Mouse (Mus musculus): Measurements from ENCODE around the gene Ccdc9b.

Ccdc9b gene

DNA sequence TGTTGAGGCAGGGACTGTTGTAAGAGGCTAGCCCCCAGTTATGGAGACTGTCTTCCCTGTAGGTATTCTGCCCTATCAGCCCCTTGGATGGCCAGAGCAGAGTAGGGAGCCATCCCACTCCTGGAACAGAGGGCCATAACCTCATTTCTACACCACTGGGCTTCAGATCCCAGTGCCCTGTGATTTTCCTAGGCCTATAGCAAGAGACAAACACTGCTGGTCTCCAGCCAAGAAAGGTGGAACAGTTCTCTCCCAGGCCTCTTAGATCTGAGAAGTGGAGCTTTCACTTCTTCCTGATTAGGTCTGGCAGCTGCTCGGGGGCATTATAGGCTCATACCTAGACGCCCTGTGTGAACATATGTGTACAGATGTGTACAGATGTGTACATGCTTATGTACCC is 13.8 kb upstream of the Ccdc9b start:
- no peak for DNase-seq (ENCODE audit: inconsistent ontology term)

DNA sequence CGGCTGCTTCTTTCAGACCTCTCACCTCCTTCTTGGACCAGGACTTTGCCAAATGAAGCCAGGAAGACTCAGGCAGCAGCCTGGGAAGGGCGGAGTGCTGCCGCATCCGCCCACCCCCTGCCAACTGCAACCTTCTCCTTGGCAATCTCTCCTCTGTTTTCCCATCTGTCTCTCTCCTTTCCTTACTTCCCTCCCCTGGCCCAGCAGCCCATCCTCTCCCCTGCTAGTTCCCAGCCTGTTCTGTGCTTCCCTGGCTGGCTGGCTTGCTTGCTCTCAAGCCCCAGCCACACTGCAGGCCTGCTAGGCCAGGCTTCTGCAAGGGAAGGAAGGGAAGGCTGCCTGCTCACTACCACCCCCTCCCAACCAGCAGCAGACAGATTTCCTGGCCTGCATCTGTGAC is 13.4 kb upstream of the Ccdc9b start:
- DNase-seq (ENCODE audit: inconsistent ontology term) = no peak

DNA sequence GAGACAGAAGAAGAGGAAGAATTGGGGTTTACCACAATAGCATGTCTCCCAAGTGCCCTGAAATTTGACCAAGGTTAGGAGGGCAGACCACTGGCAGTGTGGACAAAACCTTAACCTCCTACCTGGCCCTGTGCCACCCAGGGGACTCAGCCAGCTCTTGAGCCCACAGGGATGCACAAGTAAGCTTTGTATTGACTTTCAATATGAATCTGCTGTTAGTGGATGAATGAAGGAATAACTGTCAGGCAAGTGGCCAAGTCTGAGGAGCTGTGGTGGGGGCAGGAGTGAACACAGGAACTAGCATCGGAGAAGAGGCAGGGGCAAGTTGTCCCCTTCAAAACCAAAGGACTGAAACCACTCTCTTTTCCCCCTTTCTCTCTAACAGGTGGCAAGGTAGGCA is 12.9 kb upstream of the Ccdc9b start:
- peak; percentile 70 for DNase-seq (ENCODE audit: inconsistent ontology term)

DNA sequence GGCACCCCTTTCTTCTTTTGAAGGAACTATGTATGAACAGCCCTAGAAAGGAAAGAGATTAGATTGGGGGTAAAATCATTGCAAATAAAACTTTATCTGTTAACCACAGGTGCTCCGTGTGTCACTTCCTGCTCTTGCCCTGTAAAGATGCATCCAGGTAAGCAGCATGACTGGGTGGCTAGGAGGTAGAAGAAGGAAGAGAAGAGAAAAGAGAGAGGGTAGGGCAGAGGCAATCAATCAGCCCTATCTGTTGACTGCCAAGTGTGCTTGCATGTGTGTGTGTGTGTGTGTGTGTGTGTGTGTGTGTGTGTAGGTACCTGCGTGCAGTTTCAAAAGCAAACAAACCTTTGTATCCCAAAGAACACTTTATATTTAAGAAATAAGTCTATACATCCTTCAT is 12.1 kb upstream of the Ccdc9b start:
- no peak for DNase-seq (ENCODE audit: inconsistent ontology term)

DNA sequence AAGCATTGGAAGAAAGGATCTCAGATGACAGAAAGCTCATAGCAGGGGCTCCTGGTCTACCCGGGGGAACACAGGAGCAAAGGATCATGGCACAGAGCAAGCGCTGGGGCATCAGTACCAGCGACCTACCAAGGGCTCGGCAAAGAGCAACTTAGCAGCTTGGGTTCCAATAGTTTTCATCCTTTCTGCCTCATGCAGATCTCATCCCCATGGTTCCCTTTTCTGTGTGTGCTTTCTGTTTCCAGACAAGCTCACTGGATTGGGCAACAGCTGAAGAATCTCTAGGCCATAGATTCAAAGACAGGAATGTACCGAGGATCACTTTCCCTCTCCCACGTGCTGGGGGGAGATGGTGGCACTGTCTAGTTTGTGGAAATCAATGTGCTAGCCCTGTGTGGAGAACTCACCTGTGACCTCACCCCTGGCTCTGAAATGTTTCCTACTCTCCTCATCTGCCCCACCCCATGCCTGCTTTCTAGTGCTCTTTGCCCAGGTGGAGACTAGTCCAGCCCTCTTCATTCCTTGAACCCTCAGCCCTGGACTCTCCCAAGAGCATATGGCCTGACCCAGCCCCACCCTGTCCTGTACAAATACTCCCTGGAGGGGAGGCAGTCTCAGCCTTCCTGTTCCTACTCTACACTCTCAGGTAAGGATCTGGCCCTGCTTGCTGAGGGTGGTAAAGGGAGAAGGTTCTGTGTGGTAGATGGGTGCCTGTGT is 9.9 kb upstream of the Ccdc9b start, which contains the start of gene Phgr1:
TSS of gene Phgr1 (plus strand) at position 612 of the 717 bp plus-strand sequence.
- DNase-seq (ENCODE audit: inconsistent ontology term) = no peak

DNA sequence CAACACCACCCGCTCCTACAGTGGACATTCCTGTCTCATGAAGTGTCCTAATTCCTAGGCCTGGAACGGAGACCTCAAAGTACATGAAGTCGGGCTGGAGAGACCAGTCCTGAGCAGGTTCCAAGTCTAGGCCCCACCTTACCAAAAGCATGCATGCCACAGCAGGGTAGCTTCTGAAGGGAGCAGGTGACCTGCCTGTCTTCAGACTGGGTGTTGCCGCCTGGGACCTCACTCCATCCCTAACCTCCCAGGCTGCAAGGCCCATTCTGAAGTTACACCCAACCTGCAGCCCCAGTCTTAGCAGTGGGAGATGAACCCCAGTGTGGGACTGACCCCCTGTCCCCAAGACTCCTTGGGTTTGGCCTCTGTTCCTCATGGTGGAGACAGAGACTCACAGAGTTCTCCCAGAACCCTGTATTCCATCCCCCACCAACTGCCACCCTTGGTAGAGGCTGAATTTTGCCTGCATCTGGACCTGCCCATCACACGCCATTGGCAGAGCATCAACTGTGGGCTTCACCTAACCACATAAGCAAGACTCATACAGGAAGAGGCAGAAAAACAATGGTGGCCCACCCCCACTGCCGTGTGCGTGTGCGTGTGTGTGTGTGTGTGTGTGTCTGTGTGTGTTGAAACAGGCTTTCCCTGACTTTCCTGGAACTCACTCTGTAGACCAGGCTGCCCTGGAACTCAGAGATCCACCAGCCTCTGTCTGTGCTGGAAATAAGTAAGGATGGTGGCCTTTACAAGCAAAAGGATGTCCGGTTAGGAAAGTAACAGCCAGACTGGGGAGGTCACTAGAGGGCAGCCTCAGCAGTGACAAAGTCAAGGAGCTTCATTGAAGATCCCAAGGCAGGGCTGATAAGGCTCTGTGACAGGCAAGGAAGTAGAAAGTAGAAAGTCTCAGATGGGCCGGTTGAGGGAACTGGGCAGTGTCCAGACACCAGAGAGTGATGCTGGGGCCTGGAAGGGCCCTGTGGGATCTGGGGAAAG is 3.9 kb upstream of the Ccdc9b start:
- peak; percentile 50 for DNase-seq (ENCODE audit: inconsistent ontology term)

DNA sequence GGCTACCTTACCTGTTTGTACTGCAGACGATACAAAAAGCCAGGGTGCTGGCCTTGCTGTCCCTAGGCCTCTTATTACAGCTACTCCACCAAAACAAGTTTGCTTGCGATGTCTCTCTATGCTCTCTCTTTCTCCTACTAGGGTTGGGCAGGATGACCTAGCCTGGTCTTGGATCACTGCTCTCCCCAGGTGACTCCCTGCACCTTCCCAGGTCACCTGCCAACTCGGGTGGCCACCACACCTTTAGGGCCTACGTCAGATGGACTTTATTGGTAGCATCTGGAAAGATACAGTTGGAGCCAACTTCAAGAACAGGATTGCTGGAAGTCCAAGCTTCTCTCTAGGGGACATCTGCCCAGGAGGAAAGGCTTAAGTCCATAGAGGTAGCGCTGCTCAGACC is 2.4 kb upstream of the Ccdc9b start:
- no peak for DNase-seq (ENCODE audit: inconsistent ontology term)

DNA sequence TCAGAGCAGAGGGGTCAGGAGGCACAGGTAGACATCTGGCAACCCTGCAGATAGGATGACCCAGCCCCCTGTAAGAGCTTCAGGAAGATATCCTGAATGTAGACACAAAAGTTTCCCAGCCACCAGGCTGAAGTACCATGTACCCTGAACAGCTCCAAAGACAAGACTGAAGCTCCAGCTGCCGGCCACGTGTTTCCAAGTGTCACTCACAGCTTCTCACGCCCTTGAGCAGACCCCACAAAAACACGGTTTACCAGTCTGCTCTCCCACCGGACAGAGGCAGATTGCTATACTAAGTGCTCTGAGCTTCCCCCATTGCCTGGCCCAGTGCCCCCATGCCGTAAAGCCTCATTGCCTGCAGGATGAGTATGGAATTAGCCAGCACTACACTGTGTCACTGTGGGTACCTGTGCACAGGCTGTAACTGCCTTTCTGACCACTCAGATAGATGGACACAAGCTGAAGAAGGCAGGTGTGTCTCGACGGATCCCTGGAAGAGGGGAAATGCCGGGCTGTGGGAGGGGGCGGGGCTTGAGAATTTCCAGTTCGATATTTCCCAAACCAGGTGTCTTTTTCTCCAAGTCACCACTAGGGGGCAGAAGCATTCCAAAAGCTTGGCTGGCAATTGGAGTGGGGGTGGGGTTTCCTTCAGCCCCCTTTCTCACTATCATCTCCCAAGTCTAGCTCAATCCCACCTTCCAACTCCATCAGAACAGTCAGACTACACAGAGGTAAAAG is 1.8 kb upstream of the Ccdc9b start:
- peak; percentile 37 for DNase-seq (ENCODE audit: inconsistent ontology term)

DNA sequence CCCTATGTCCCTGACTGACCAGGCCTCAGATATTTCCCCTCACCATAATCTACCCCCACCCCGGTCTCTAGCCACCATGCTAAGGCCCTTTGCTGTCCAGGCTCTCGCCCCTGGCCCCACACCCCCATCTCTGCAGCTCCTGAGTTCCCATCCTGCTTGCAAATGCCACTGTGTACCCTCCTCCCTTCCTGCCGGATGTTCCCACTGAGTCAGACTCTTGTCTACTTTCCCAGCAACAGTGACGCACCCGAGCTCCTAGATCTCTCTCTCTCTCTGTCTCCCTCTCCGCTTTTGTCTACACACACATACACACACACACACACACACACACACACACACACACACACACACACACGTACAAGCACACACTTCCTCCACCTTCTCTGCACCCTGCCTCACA is 1.0 kb upstream of the Ccdc9b start:
- peak; percentile 76 for DNase-seq (ENCODE audit: inconsistent ontology term)

DNA sequence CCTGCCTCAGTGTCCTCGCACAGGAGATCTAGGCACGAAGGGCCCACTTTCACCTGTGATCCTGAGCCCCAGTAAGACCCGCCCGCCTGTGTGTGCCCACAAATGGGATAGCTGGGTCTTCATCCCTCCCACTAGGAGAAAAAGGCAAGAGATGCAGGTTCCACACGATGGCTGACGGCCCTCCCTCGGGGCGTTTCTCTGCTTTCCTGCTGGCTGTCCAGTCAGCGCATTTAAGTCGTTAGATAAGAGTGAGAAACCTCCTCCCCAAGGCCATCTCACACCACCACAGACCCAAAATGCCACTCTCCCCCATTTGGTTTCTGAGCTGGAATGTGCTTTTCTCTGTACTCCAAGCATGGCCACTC is 305 bp upstream of the Ccdc9b start:
- DNase-seq (ENCODE audit: inconsistent ontology term) = no peak

DNA sequence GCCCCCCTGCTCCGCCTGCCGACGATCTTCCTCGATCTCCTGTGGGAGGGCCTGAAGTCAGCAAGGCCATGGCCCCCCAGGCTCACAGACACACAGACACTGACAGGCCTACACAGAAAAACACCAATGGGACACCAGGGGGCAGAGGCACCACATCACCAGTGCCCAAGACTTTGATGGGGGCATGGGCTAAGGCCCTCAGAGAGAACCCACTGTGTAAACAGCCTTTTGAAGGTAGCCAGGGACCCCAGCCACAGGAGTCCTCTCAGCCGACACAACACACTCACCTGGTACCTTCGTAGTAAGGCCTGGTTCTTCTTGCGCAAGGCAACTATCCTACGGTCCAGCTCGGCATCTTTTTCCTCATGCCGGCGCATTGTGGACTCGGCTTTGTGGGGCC is 1.1 kb downstream of the Ccdc9b start:
- peak; percentile 29 for DNase-seq (ENCODE audit: inconsistent ontology term)

DNA sequence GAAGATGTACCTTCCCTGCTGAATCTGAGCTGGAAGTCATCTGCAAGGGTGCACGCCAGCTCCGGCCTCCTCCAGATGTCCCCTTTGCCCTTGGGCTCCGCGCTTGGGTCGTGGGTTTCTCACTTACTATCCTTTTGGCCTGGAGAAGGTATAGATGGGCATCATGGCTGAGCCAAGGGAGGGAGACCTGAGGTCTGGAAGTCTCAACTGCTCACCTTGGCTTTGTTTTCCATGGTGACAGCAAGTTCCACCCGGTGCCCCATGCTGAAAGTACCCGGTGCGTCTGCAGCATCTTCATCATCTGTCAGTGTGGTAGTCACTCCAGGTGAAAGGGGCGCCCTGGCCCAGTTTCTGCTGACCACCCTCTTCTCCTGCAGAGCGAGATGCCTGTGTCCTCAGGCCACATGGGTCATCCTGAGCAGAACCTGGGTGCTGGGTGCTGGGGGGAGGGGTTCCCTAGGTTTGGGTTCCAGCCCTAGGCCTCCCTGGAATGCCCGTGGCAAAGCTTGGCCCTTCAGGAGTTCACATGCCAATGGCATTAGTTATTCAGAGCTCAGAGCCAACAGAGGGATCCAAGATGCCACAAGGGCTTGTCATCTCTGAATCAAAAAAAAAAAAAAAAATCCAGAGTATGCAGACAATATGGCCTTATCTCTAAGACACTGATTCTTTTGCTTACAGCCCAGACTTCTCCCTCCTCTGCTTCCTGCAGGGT is 2.0 kb downstream of the Ccdc9b start:
- DNase-seq (ENCODE audit: inconsistent ontology term) = peak; percentile 95

DNA sequence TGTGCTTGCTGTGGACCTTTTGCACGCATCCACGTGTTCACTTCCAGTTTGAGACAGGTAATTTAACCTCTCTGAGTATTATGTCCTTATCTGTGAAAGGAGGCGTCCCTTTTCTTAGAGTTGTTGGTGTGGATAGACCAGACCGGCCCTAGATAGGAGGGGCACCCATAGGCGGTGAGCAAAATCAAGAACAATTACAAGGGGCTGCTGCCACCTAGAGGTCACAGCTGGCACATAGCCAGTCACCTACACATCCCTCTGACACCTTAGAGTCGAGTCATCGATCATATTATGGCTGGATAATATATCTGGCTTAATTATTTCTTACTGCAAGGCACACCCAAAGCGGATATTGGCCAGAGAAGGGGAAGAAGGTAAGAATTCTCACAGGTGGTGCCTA is 2.6 kb downstream of the Ccdc9b start:
- DNase-seq (ENCODE audit: inconsistent ontology term) = no peak

DNA sequence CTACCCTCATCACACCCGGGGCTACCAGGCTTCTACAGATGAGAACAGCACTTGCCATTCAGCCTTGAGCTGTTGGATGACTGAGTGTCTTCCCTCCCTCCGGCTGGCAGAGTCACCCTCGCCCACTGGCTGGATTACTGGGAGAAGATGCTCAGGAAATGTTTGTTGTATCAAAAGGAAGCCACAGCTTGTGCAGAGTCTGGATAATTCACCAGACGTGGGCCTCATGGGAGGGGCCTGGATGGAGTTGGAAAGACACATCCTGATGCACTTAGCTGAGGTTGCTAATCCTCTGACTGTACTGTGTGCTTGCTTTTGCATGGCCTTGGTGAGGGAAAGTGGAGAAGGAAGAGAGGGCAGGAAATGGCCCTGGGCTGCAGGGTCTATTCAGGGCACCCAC is 6.4 kb downstream of the Ccdc9b start:
- no peak for DNase-seq (ENCODE audit: inconsistent ontology term)

DNA sequence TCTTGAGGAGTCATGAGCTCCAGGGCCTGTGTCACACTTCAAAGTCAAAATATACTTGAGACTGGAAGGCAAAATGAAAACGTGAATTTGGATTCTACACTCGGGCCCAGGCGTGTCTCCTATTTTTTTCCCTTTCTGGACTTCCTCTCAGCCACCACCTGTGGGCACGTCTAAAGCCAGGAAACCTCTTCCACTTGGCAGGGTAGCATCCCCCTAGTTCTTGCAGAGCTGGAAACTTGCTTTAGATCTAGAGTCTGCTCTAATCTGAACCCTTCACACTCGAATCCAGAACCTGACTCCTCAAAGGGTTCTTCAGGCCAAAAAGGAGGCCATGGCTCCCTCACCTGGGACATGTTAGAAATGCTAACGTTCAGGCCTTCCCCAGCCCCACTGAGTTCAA is 7.1 kb downstream of the Ccdc9b start:
- DNase-seq (ENCODE audit: inconsistent ontology term) = no peak

DNA sequence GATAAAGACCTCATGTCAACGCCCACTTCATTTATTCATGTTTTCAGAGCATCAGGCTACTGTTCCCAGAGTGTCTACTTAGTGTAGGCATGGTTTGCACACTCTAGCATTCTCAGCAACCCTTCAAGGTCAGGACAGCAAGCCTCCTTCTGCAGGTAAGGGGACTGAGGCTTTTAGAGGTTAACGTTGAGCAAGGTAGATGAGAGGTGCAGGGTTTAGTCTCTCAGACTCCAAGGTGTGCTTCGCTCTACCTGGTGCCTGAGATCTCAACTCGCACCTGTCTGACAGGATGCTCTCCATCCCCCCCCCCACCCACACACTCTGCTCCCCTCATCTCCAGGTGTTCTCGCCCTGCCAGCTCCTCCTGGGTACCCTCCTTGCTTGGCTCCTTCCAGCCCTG is 8.3 kb downstream of the Ccdc9b start:
- no peak for DNase-seq (ENCODE audit: inconsistent ontology term)

DNA sequence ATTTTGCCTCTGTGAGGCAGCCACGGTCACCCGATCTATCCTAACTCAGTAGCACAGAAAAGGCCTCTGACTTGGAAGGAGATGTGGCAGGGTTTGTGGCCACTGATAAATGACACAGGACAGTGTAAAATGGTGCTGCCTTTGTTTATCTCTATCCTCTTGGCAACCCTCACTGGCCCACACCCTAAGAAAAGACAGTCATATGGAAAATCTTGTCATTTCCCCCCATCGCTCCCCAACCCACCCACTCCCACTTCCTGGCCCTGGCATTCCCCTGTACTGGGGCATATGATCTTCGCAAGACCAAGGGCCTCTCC is 9.7 kb downstream of the Ccdc9b start:
- no peak for DNase-seq (ENCODE audit: inconsistent ontology term)

DNA sequence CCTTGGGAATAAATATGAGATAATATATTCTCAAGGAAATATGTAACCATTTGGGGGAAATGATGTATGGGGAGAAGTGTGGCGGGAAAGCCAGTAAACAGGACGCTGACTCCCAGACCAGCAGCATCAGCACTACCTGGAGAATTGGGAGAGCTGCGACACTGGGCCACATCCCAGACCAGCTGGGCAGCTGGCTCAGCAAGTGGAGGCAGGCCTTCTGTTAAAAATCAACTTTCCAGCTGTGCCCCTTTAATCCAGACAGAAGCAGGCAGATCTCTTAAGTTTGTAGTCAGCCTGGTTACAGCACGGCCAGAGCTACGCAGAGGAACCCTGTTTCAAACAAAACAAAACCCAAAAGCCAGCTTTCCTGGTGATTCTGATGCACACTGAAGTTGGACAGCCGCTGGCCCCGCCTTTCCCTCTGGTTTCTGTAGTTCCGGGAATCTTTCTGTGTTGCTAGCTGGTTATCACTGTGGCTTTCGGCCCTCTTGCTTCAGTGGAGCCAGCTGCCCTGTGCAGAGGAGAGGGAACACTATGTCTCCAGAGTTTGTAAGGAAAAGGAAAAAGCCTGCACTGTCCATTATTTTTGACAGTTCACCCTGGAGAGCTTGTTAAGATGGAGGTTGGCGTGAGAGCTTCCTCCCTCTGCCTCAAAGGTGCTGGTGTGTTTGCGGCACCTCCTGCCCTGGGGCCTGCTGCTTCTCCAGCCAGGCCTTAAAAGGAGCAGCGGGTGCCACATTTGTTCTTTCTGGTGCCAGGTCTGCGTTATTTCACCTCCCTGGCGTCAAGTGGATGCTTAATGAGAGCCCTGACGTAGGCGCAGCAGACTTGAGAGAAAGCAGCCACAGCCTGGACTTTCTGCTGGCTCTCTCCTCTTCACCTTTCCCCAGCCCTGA is 10.3 kb downstream of the Ccdc9b start:
- DNase-seq (ENCODE audit: inconsistent ontology term) = peak; percentile 58

DNA sequence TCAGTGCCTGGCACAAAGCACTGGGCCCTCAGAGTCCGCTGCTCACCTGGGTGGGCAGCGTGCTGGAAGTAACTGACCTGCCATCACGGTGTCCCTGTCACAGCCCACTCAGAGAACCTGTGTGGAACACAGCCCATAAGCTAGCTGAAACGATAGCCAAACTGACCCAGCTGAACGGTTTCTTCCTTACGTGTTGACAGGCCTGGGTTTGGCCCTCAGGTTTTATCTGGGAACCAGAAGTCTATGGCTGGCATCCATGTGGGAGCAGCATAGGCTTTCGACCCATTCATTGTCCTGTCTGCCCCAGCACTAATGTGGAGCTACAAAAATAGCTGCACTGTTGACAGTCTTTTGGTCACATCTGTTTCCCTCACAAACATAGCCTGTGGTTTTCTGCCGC is 12.0 kb downstream of the Ccdc9b start:
- DNase-seq (ENCODE audit: inconsistent ontology term) = no peak

DNA sequence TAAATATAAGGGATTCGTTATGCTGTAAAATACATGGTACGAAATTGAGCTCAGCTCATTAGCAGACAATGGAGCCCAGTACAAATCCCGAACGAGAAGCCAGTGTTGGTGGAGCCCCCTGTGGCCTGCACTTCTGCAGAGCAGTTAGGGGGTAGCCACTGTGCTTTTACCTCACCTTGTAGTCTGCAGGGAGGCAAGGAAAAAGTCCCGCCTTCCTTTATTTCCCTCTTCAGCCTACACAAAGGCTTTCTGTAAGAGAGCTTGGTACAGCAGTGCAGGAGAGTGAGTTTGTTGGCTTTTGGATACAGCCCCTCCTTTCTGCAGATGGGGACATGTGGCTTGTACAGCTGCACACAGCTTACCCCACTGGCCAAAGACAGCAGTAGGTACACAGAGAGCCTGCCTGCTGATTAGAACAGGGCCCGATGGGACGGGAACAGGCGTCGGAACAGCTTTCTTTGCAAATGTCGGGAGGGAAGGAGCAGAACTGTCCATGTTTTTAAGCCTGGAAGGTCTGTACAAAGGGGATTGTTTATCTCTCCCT is 13.0 kb downstream of the Ccdc9b start:
- no peak for DNase-seq (ENCODE audit: inconsistent ontology term)
